Mouse (Mus musculus) limb, embryonic 14.5 days (tissue): ENCODE results near the gene St3gal3. TPM values are rescaled to one million over a fixed set of nuclear protein-coding genes. Genes with fewer than 3 reads are reported as not detected.

Source experiments
- ATAC-seq: fragments of 200-750 bp; cut with Nextera tagmentation; 2 replicates; pipeline ENCODE4 v1.8.0; 2017; ENCODE audit warnings: low read depth, moderate number of reproducible peaks, moderate TSS enrichment; ENCODE audit not compliant: low FRiP score
- DNase-seq: peaks from one replicate; pipeline ENCODE4 v3.0.0-alpha.2; 2015; ENCODE audit warnings: low spot score
- H3K27ac ChIP-seq: fragments of 300-500 bp; sonication (generic); replicated peaks from 2 replicates; pipeline ENCODE4 v1.5.1; 2014; ENCODE audit warnings: low read depth, mild to moderate bottlenecking, low read length, moderate library complexity, mixed read lengths
- H3K27me3 ChIP-seq: fragments of 300-500 bp; sonication (generic); 2 replicates; pipeline ENCODE4 v1.6.1; 2014; ENCODE audit warnings: low read length, mixed read lengths; ENCODE audit not compliant: control insufficient read depth, insufficient read depth
- H3K36me3 ChIP-seq: fragments of 300-500 bp; sonication (generic); 2 replicates; pipeline ENCODE4 v1.6.1; 2014; ENCODE audit warnings: mild to moderate bottlenecking, low read length, moderate library complexity, mixed read lengths; ENCODE audit not compliant: control insufficient read depth, insufficient read depth
- H3K4me1 ChIP-seq: fragments of 300-500 bp; sonication (generic); 2 replicates; pipeline ENCODE4 v1.6.1; 2014; ENCODE audit warnings: antibody characterized with exemption, low read length, mixed read lengths; ENCODE audit not compliant: control insufficient read depth, insufficient read depth
- H3K4me2 ChIP-seq: fragments of 300-500 bp; sonication (generic); replicated peaks from 2 replicates; pipeline ENCODE4 v1.6.1; 2014; ENCODE audit warnings: low read depth, mild to moderate bottlenecking, low read length, moderate library complexity; ENCODE audit not compliant: severe bottlenecking
- H3K4me3 ChIP-seq: fragments of 300-500 bp; sonication (generic); replicated peaks from 2 replicates; pipeline ENCODE4 v1.5.1; 2014; ENCODE audit warnings: low read length
- H3K9ac ChIP-seq: fragments of 300-500 bp; sonication (generic); 2 replicates; pipeline ENCODE4 v1.6.1; 2014; ENCODE audit warnings: mild to moderate bottlenecking, low read depth, low read length, moderate library complexity; ENCODE audit not compliant: severe bottlenecking
- H3K9me3 ChIP-seq: fragments of 300-500 bp; sonication (generic); 2 replicates; pipeline ENCODE4 v1.6.1; 2016; ENCODE audit warnings: low read length; ENCODE audit not compliant: control insufficient read depth
- POLR2A ChIP-seq: fragments of 200-500 bp; IDR thresholded peaks from 2 replicates; pipeline ENCODE4 v1.8.0; 2012; ENCODE audit warnings: inconsistent platforms, mild to moderate bottlenecking, moderate library complexity, borderline replicate concordance; ENCODE audit not compliant: insufficient read depth, insufficient read length; ENCODE audit errors: extremely low read depth
- WGBS: fragments of 180-500 bp; shearing (Covaris S2); extraction: QIAGEN DNeasy Blood & Tissue Kit; methylation state at CpG from one replicate; pipeline ENCODE4 v1.1.7; 2014; 5-methylcytosine and 5-hydroxymethylcytosine counted together
- polyA plus RNA-seq, 2 experiments: library from polyadenylated mRNA; depleted of rRNA in 1 of 2; stranded (reverse) in 1 of 2; unstranded in 1 of 2; fragments of >200 nt; fragmentation: Nextera tagmentation in 1 of 2; extraction: Ambion mirVana in 1 of 2; gene quantifications; 2 replicates each; pipeline versions ENCODE4 v1.2.1 to v1.2.3; 2012 to 2014

St3gal3 gene
- polyA plus RNA-seq, 2 experiments = 5.4 to 26.1 TPM

GRCm38 (mm10) chr4:118015126-118015525, 119.6 kb downstream of the St3gal3 start:
- no peak for ATAC-seq
- Histone ChIP-seq H3K4me3 (no peak overlapping the region), H3K4me1 (peaks cover 3% of the 10 kb centered on the region; the same call in 1 of the 2 replicates), H3K27ac (no peak overlapping the region), H3K9ac (no peak overlapping the region), H3K4me2 (no peak overlapping the region), H3K9me3 (no peaks in the 10 kb centered on the region), H3K27me3 (no peaks in the 10 kb centered on the region), H3K36me3 (no peaks in the 10 kb centered on the region)
- no peak for DNase-seq
- TF ChIP-seq POLR2A = no peak
- 93% methylated on average over 11 of the region's 11 CpGs for WGBS

DNA sequence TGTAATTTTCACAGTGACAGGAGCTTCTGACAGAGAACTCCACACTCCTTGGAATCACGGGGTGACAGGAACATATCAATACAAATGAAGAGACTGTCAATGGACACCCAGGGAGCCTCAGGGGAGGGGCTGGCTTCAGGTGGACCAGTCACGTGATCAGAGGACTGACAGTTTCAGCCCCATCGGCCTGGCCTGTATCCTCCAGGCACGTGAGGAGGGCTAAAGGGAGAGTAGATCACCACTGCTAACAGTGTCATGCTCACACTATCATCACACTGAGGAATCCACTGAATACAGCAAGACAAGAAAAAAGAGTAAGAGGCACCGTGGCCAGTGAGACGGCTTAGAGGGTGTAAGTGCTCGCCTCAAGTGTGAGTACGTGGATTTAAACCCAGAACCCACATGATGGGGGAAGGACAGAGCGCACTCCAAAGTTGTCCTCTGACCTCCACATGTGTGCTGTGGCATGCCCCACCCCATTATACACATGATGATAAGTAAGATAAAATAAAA, 124.0 kb downstream of the St3gal3 start:
- no peaks in the 10 kb centered on the region for H3K4me1 ChIP-seq
- H3K4me2 ChIP-seq = no peak overlapping the region
- TF ChIP-seq POLR2A = no peak
- H3K4me3 ChIP-seq = no peak overlapping the region
- ATAC-seq = no peak
- no peak overlapping the region for H3K9ac ChIP-seq
- 87% methylated on average over 9 of the region's 9 CpGs for WGBS
- no peak overlapping the region for H3K27ac ChIP-seq
- H3K36me3 ChIP-seq = no peaks in the 10 kb centered on the region
- no peaks in the 10 kb centered on the region for H3K9me3 ChIP-seq
- no peaks in the 10 kb centered on the region for H3K27me3 ChIP-seq
- no peak for DNase-seq

DNA sequence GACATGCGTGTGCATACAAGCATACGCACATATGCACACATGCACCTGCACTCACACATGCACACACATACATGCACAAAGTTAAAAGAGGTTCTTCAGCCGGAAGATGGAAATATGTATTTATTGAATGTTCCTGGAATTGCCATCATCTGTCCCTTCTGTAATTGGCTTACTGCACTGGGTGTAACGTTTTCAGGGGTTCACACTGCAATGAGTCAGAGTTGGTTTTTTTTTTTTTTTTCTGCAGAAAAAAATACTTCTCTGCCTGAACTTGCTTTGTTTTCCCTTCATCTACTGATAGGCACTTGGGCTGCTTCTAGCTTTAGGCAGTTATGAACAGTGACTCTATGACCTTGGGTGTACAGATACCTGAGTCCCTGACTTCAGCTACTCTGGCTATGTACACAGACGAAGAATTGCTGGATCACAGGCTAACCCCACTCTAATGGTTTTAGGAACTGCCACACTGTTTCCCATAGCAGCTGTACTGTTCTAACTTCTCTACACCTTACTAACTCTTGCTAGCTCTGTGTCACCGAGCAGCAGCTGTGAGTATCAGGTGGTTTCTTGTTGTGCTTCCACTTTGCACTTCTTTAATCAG, 126.2 kb downstream of the St3gal3 start:
- Histone ChIP-seq H3K27me3 (no peaks in the 10 kb centered on the region), H3K4me3 (no peak overlapping the region), H3K9ac (no peak overlapping the region), H3K4me2 (no peak overlapping the region), H3K27ac (no peak overlapping the region), H3K4me1 (no peaks in the 10 kb centered on the region), H3K36me3 (no peaks in the 10 kb centered on the region), H3K9me3 (no peaks in the 10 kb centered on the region)
- no peak for TF ChIP-seq POLR2A
- DNase-seq (no peak), ATAC-seq (no peak)
- 64% methylated on average over 6 of the region's 6 CpGs for WGBS

GRCm38 (mm10) chr4:118001355-118001754, 133.4 kb downstream of the St3gal3 start:
- 47% methylated on average over 10 of the region's 10 CpGs for WGBS
- Histone ChIP-seq H3K4me2 (no peak overlapping the region), H3K4me3 (no peak overlapping the region), H3K9me3 (no peaks in the 10 kb centered on the region), H3K36me3 (no peaks in the 10 kb centered on the region), H3K4me1 (peaks cover 36% of the 10 kb centered on the region), H3K27ac (no peak overlapping the region), H3K27me3 (no peaks in the 10 kb centered on the region), H3K9ac (no peak overlapping the region)
- no peak for DNase-seq
- ATAC-seq = no peak
- no peak for TF ChIP-seq POLR2A

DNA sequence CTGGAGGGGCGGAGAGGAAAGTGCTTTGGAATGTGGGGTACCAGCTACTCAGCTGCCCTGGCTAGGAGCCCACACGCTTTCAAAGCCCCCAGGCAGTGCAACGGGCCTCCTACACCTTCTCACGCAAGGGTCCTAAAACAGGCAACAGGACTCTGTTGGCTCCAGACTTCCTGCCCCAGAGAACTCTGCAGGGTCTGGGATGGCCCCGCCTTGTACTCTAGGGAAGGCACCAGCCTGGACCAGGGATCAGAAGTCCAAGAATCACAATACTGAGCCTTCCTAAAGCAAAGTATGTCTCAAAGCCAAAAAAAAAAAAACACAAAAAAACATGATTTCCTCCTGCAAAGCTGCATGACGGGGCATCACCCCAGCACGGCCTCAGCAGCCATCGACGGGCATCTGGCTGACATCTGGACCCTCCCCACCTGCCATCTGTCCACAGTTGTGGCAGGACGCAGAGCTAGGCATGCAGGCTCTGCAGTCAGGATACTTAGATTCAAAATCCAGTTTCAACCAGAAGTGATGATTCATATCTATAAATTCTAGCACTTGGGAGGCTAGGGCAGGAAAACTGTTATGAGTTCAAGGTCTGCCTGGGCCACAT, 134.0 kb downstream of the St3gal3 start:
- H3K9ac ChIP-seq = peak overlapping the region; percentile 36; the same call in 1 of the 2 replicates
- H3K4me2 ChIP-seq = no peak overlapping the region
- WGBS = 13% methylated on average over 10 of the region's 10 CpGs
- no peak overlapping the region for H3K27ac ChIP-seq
- no peaks in the 10 kb centered on the region for H3K27me3 ChIP-seq
- TF ChIP-seq POLR2A = no peak
- H3K4me3 ChIP-seq = no peak overlapping the region
- ATAC-seq (no peak), DNase-seq (no peak)
- no peaks in the 10 kb centered on the region for H3K36me3 ChIP-seq
- peaks cover 36% of the 10 kb centered on the region for H3K4me1 ChIP-seq
- no peaks in the 10 kb centered on the region for H3K9me3 ChIP-seq
